Mouse (Mus musculus) embryonic facial prominence, embryonic 13.5 days (tissue): ENCODE results near the gene E2f4. TPM values are rescaled to one million over a fixed set of nuclear protein-coding genes. Genes with fewer than 3 reads are reported as not detected.

Experiments
- ATAC-seq: fragments of 200-750 bp; cut with Nextera tagmentation; 2 replicates; pipeline ENCODE4 v1.8.0; 2017; ENCODE audit warnings: low read depth; ENCODE audit not compliant: insufficient number of reproducible peaks, insufficient read depth, low FRiP score, low TSS enrichment
- H3K27ac ChIP-seq: fragments of 300-500 bp; sonication (generic); 2 replicates; pipeline ENCODE4 v1.5.1; 2015; ENCODE audit warnings: moderate library complexity, mild to moderate bottlenecking, inconsistent platforms
- H3K27me3 ChIP-seq: fragments of 300-500 bp; sonication (generic); 2 replicates; pipeline ENCODE4 v1.6.1; 2015; ENCODE audit warnings: mild to moderate bottlenecking, inconsistent platforms
- H3K36me3 ChIP-seq: fragments of 300-500 bp; sonication (generic); 2 replicates; pipeline ENCODE4 v1.6.1; 2015; ENCODE audit warnings: mild to moderate bottlenecking, inconsistent platforms
- H3K4me1 ChIP-seq: fragments of 300-500 bp; sonication (generic); 2 replicates; pipeline ENCODE4 v1.6.1; 2015; ENCODE audit warnings: inconsistent platforms
- H3K4me2 ChIP-seq: fragments of 300-500 bp; sonication (generic); 2 replicates; pipeline ENCODE4 v1.6.1; 2015; ENCODE audit warnings: moderate library complexity, mild to moderate bottlenecking, inconsistent platforms
- H3K4me3 ChIP-seq: fragments of 300-500 bp; sonication (generic); 2 replicates; pipeline ENCODE4 v1.5.1; 2015; ENCODE audit warnings: mild to moderate bottlenecking, inconsistent platforms
- H3K9ac ChIP-seq: fragments of 300-500 bp; sonication (generic); 2 replicates; pipeline ENCODE4 v1.6.1; 2015; ENCODE audit warnings: mild to moderate bottlenecking, inconsistent platforms
- H3K9me3 ChIP-seq: fragments of 300-500 bp; sonication (generic); 2 replicates; pipeline ENCODE4 v1.6.1; 2016; ENCODE audit warnings: inconsistent platforms
- WGBS: fragments of 180-500 bp; shearing (Covaris S2); methylation state at CpG from one replicate; pipeline ENCODE4 v1.1.7; 2015; ENCODE audit warnings: mixed read lengths; 5-methylcytosine and 5-hydroxymethylcytosine counted together
- polyA plus RNA-seq: library from polyadenylated mRNA; unstranded; fragments of >200 nt; fragmentation: Nextera tagmentation; extraction: Ambion mirVana; gene quantifications from 2 replicates; pipeline ENCODE4 v1.2.1, GENCODE M21; 2015

The E2f4 gene
- polyA plus RNA-seq, 1 experiment from 2014 or later = 81.7 TPM

DNA sequence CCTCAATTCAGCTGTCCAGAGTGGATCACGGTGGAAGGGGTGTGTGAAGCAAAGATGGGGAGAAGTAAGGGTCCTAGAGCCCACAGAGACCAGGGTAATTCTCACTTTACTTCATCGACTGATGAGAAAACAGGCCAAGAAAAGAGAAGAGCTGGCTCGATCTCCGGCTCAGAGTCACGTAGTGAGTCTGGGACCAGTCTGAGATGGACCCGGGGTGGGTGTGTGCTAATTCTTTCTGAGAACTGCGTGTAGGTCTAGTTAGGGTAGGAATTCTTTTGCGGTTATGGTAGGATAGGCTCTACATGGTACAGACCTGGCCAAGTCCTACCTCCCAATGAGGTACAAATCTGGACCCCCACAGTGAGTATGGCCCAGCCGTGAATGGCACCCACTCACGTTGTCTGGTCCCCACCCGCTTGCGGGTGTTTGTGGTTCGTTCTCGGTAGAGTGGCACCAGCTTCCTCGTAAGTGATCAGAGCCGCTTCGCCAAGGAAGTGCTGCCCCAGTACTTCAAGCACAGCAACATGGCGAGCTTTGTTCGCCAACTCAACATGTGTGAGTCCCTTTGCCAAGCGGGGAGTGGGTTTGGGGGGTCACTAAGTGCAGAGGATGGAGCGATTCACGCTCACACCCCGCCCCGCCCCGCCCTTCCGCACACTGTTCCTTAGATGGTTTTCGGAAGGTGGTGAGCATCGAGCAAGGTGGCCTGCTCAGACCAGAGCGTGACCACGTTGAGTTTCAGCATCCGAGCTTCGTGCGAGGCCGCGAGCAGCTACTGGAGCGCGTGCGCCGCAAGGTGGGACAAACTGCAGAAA is 27.2 kb upstream of the E2f4 start:
- H3K27ac ChIP-seq = no peak overlapping the region
- WGBS = 3% methylated on average over 39 of the region's 39 CpGs
- peak overlapping the region; percentile 64 for H3K9ac ChIP-seq
- peak overlapping the region; percentile 51 for H3K4me3 ChIP-seq
- peaks cover 100% of the 10 kb centered on the region for H3K27me3 ChIP-seq
- no peak for ATAC-seq
- peaks cover 40% of the 10 kb centered on the region for H3K4me1 ChIP-seq
- H3K9me3 ChIP-seq = no peaks in the 10 kb centered on the region
- peak overlapping the region; percentile 93 for H3K4me2 ChIP-seq
- no peaks in the 10 kb centered on the region for H3K36me3 ChIP-seq

DNA sequence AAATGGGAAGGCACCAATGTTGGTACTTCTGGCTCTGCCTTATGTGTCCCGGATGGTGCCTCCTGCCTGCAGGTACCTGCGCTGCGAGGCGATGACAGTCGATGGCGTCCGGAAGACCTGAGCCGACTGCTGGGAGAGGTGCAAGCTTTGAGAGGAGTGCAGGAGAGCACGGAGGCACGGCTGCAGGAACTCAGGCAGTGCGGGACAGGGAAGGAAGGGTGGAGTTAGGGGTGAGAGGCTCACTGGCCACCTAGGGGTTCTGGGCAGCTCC is 26.6 kb upstream of the E2f4 start:
- Histone ChIP-seq H3K4me2 (peak overlapping the region; percentile 93), H3K9ac (0 out of 2 replicates have a peak overlapping the region, but pooled peaks have one; percentile 6)
- 4% methylated on average over 11 of the region's 11 CpGs for WGBS

DNA sequence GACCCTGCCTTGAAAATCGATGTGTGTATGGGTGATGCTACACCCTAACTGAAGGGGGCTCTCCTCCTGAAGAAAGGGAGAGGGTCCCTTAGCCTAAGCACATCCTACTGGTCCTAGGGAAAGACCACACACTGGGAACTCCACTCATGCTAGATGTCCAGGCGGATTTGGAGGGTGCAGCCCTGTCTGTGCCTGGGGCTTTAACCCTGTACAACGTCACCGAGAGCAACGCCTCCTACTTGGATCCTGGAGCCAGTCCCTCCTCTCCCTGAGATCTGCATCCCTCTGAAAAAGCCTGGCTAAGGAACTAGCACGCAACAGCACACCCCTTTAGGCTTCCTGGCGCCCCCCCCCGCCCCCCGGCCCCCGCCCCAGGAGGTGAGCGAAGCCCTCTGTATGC is 22.1 kb upstream of the E2f4 start:
- no peak overlapping the region for H3K27ac ChIP-seq
- H3K36me3 ChIP-seq = peaks cover 5% of the 10 kb centered on the region; the same call in 1 of the 2 replicates
- peak overlapping the region; percentile 48; the same call in 1 of the 2 replicates for H3K4me3 ChIP-seq
- H3K9me3 ChIP-seq = no peaks in the 10 kb centered on the region
- peaks cover 100% of the 10 kb centered on the region for H3K27me3 ChIP-seq
- H3K4me1 ChIP-seq = peaks cover 37% of the 10 kb centered on the region
- 7% methylated on average over 10 of the region's 11 CpGs for WGBS
- no peak for ATAC-seq
- H3K4me2 ChIP-seq = peak overlapping the region; percentile 82
- peak overlapping the region; percentile 57; the same call in 1 of the 2 replicates for H3K9ac ChIP-seq

More for the DNA sequence above, 26.6 kb upstream of the E2f4 start:
- Histone ChIP-seq H3K27me3 (peaks cover 100% of the 10 kb centered on the region), H3K4me1 (peaks cover 45% of the 10 kb centered on the region), H3K9me3 (no peaks in the 10 kb centered on the region), H3K27ac (no peak overlapping the region), H3K36me3 (no peaks in the 10 kb centered on the region), H3K4me3 (peak overlapping the region; percentile 20)
- no peak for ATAC-seq

DNA sequence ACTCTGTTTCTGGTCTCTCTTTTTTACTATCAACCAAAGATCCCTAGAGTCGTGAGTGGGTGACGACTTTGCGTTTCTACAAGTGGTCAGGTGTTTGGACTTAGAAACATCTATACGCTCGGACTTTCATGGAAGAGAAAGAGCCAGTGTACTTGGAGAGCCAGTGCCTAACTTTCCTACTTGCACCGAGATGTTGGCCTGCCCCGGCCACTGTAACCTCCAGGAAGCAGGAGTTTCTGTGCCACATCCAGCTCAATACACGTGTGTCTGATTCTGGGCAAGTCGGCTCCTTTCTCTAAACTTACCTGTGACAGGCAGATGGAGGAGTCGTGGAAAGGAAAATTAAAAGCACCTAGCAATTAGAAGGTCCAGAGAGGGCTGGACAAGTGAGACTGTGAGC is 21.6 kb upstream of the E2f4 start, which contains the start of gene Nol3:
Nol3 (plus strand) TSS at position 301 of the 400 bp plus-strand sequence.
- no peak for ATAC-seq
- Histone ChIP-seq H3K27ac (no peak within 1 kb of the TSS), H3K9ac (peak within 1 kb of the TSS; percentile 67), H3K36me3 (peaks cover 7% of the 10 kb centered on the region; the same call in 1 of the 2 replicates), H3K9me3 (no peaks in the 10 kb centered on the region), H3K4me3 (peak within 1 kb of the TSS; percentile 48), H3K4me1 (peaks cover 33% of the 10 kb centered on the region), H3K4me2 (peak within 1 kb of the TSS; percentile 82), H3K27me3 (peaks cover 99% of the 10 kb centered on the region)
- 3% methylated on average over 10 of the region's 10 CpGs for WGBS

GRCm38 (mm10) chr8:105276292-105277120 is 21.0 kb upstream of the E2f4 start:
- H3K36me3 ChIP-seq = peaks cover 11% of the 10 kb centered on the region; the same call in 1 of the 2 replicates
- peak overlapping the region; percentile 82 for H3K4me2 ChIP-seq
- H3K9ac ChIP-seq = peak overlapping the region; percentile 67
- 3% methylated on average over 30 of the region's 30 CpGs for WGBS
- H3K4me1 ChIP-seq = peaks cover 31% of the 10 kb centered on the region
- peaks cover 96% of the 10 kb centered on the region for H3K27me3 ChIP-seq
- ATAC-seq = no peak
- no peaks in the 10 kb centered on the region for H3K9me3 ChIP-seq
- H3K27ac ChIP-seq = no peak overlapping the region
- H3K4me3 ChIP-seq = peak overlapping the region; percentile 48

GRCm38 (mm10) chr8:105278911-105279334 is 18.5 kb upstream of the E2f4 start:
- ATAC-seq = peak; percentile 62; the same call in 1 of the 2 replicates
- H3K9ac ChIP-seq = peak overlapping the region; percentile 52; the same call in 1 of the 2 replicates
- no peak overlapping the region for H3K27ac ChIP-seq
- H3K36me3 ChIP-seq = peaks cover 33% of the 10 kb centered on the region
- H3K9me3 ChIP-seq = no peaks in the 10 kb centered on the region
- H3K27me3 ChIP-seq = peaks cover 75% of the 10 kb centered on the region
- H3K4me3 ChIP-seq = peak overlapping the region; percentile 29
- H3K4me2 ChIP-seq = peak overlapping the region; percentile 58
- 3% methylated on average over 28 of the region's 28 CpGs for WGBS
- peaks cover 27% of the 10 kb centered on the region for H3K4me1 ChIP-seq

DNA sequence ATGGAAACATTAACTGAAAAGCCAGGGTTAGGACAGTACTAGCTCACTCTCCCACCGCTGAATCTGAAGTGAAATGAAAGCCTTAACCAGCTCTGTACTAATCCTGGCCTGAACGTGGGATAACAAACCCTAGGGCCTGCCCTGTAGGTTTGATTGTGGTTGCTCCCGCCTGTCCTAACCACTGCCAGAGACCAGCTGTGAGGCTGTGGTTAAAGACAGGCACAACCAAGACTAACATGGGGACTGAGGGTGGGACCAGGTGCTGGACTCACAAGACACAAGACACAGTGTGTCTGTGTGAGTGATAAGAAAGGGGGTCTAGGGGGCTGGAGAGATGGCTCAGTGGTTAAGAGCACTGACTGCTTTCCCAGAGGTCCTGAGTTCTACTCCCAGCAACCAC is 16.9 kb upstream of the E2f4 start:
- no peak overlapping the region for H3K27ac ChIP-seq
- no peaks in the 10 kb centered on the region for H3K9me3 ChIP-seq
- H3K9ac ChIP-seq = no peak overlapping the region
- no peak for ATAC-seq
- no peak overlapping the region for H3K4me2 ChIP-seq
- H3K4me1 ChIP-seq = peaks cover 23% of the 10 kb centered on the region
- H3K4me3 ChIP-seq = no peak overlapping the region
- peaks cover 43% of the 10 kb centered on the region for H3K36me3 ChIP-seq
- 57% methylated on average over 3 of the region's 3 CpGs for WGBS
- peaks cover 58% of the 10 kb centered on the region for H3K27me3 ChIP-seq

- Histone ChIP-seq H3K27me3 (peaks cover 46% of the 10 kb centered on the region), H3K9ac (no peak overlapping the region), H3K4me2 (no peak overlapping the region), H3K36me3 (peaks cover 45% of the 10 kb centered on the region), H3K4me3 (no peak overlapping the region), H3K4me1 (peaks cover 15% of the 10 kb centered on the region), H3K27ac (no peak overlapping the region), H3K9me3 (no peaks in the 10 kb centered on the region)
- WGBS = 87% methylated on average over 12 of the region's 12 CpGs
- ATAC-seq = no peak
Observed at GRCm38 (mm10) chr8:105281821-105282220, 15.6 kb upstream of the E2f4 start.

GRCm38 (mm10) chr8:105282239-105282638 is 15.2 kb upstream of the E2f4 start:
- H3K27me3 ChIP-seq = peaks cover 42% of the 10 kb centered on the region

GRCm38 (mm10) chr8:105283074-105283473 is 14.4 kb upstream of the E2f4 start:
- ATAC-seq = no peak
- Histone ChIP-seq H3K27ac (no peak overlapping the region), H3K4me3 (no peak overlapping the region), H3K4me1 (peaks cover 16% of the 10 kb centered on the region), H3K36me3 (peaks cover 45% of the 10 kb centered on the region), H3K9ac (0 out of 2 replicates have a peak overlapping the region, but pooled peaks have one; percentile 6), H3K27me3 (peaks cover 33% of the 10 kb centered on the region), H3K9me3 (no peaks in the 10 kb centered on the region), H3K4me2 (no peak overlapping the region)
- 26% methylated on average over 23 of the region's 23 CpGs for WGBS

More at GRCm38 (mm10) chr8:105282239-105282638, 15.2 kb upstream of the E2f4 start:
- 93% methylated on average over 4 of the region's 4 CpGs for WGBS
- no peak overlapping the region for H3K27ac ChIP-seq
- H3K4me2 ChIP-seq = no peak overlapping the region
- no peak overlapping the region for H3K9ac ChIP-seq
- no peaks in the 10 kb centered on the region for H3K9me3 ChIP-seq
- H3K36me3 ChIP-seq = peaks cover 45% of the 10 kb centered on the region
- ATAC-seq = no peak
- peaks cover 13% of the 10 kb centered on the region for H3K4me1 ChIP-seq
- H3K4me3 ChIP-seq = no peak overlapping the region

DNA sequence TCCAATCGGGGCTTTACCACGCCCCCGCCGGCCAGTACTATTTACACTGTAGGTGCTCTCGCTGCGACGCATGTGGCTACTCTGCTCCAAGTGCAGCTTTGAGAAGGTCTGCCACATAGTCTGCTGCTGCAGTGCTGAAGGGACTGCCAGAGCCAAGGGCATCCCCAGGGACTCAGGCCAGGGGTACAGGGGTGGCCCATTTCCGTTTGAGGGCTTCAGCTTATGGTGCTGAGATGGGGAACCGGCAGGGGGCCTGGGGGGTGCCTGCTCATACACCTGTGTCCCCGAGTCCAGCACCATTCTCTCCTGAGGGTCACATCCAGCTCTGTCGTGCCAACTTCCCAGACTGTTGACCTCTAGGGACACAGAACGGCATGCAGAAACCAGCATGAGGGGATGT is 11.9 kb upstream of the E2f4 start:
- H3K9me3 ChIP-seq = no peaks in the 10 kb centered on the region
- WGBS = 43% methylated on average over 12 of the region's 12 CpGs
- peaks cover 39% of the 10 kb centered on the region for H3K36me3 ChIP-seq
- H3K27ac ChIP-seq = no peak overlapping the region
- 0 out of 2 replicates have a peak overlapping the region, but pooled peaks have one; percentile 36 for H3K9ac ChIP-seq
- ATAC-seq = no peak
- peaks cover 18% of the 10 kb centered on the region for H3K27me3 ChIP-seq
- no peak overlapping the region for H3K4me2 ChIP-seq
- H3K4me1 ChIP-seq = peaks cover 28% of the 10 kb centered on the region
- no peak overlapping the region for H3K4me3 ChIP-seq
